ENCODE assay signal across 1 mouse cellular context in the genomic region with DNA sequence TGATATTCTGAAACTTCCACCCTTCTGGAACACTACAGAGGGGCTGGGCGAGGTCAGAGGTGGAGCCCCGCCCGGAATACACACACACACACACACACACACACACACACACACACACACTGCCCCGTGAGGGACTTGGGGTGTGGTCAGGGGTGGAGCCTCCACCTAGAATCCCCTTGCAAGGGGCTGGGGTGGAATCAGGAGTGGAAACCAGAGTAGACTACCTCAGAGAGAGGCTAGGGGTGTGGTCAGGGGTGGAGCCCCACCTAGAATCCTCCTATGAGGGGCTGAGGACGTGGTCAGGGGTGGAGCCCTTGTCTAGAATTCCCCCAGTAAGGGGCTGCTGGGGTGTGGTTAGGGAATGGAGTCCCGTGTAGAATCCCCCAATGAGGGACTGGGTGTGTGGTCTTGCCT.
TF ChIP-seq lines count a peak whose summit lies in the region.

No protein-coding gene starts in this region.

TF ChIP-seq in MEL, 35 proteins besides CTCF, POLR2A, EP300 and RAD21:
- no peak for TF ChIP-seq ZKSCAN1 (IDR thresholded peaks at IDR 0.05; ENCODE audit: low read depth, low read length)
- no peak for TF ChIP-seq ZC3H11A (IDR thresholded peaks at IDR 0.05; ENCODE audit: low read depth, low read length)
- no peak for TF ChIP-seq SMC3 (IDR thresholded peaks at IDR 0.05; ENCODE audit: low read depth, low read length)
- no peak for TF ChIP-seq POLR2AphosphoS5 (IDR thresholded peaks at IDR 0.05; ENCODE audit: borderline replicate concordance, low read depth, low read length)
- no peak for TF ChIP-seq MEF2A (IDR thresholded peaks at IDR 0.05; ENCODE audit: extremely low read depth, insufficient replicate concordance, low read depth, low read length, poor library complexity, severe bottlenecking)
- no peak for TF ChIP-seq ETS1 (IDR thresholded peaks at IDR 0.05; ENCODE audit: low read depth, low read length)
- no peak for TF ChIP-seq TBP (IDR thresholded peaks at IDR 0.05; ENCODE audit: low read depth, low read length)
- no peak for TF ChIP-seq ELF1 (IDR thresholded peaks at IDR 0.05; ENCODE audit: low read depth, low read length)
- TF ChIP-seq JUND (IDR thresholded peaks at IDR 0.05; ENCODE audit: low read depth, low read length), result no peak
- no peak for TF ChIP-seq MYC (IDR thresholded peaks at IDR 0.05; ENCODE audit: low read depth, low read length)
- no peak for TF ChIP-seq ZMIZ1 (IDR thresholded peaks at IDR 0.05; ENCODE audit: low read depth, low read length)
- TF ChIP-seq CHD2 (IDR thresholded peaks at IDR 0.05; ENCODE audit: low read length), result no peak
- TF ChIP-seq HCFC1 (IDR thresholded peaks at IDR 0.05; ENCODE audit: low read depth, low read length), result no peak
- TF ChIP-seq NRF1 (IDR thresholded peaks at IDR 0.05; ENCODE audit: insufficient read depth, low read depth, low read length, poor library complexity, severe bottlenecking), result no peak
- no peak for TF ChIP-seq ZNF384 (IDR thresholded peaks at IDR 0.05; ENCODE audit: low read depth, low read length)
- no peak for TF ChIP-seq SIN3A (IDR thresholded peaks at IDR 0.05; ENCODE audit: low read length)
